Mouse (Mus musculus): ENCODE results near the gene Fgfr2.
A peak's percentile ranks its signal among the peaks of the same experiment; 100 is the strongest.

The Fgfr2 gene

DNA sequence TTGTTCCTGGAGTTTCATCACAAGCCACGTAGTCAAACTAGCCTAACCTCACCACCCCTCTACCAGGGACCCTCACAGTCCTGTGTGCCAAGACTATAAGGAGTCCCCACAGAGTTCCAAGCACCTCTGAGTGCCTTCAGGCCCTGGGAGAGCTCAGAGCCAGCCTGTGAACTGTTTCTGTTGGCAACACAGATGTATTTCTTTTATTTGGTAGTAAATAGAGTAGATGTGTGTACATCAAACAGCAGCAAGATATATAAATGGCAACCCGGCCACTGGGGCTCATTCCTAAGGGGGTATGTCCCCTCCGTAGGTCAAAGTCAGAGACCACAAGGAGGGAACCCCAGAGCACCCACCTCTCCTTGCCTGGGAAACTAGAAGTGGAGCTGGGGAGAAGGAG lies 1574.7 kb downstream of the Fgfr2 start, which contains the start of gene Hmx2:
Hmx2 (plus strand) TSS at position 301 of the 400 bp plus-strand sequence.
- no peak for DNase-seq

DNA sequence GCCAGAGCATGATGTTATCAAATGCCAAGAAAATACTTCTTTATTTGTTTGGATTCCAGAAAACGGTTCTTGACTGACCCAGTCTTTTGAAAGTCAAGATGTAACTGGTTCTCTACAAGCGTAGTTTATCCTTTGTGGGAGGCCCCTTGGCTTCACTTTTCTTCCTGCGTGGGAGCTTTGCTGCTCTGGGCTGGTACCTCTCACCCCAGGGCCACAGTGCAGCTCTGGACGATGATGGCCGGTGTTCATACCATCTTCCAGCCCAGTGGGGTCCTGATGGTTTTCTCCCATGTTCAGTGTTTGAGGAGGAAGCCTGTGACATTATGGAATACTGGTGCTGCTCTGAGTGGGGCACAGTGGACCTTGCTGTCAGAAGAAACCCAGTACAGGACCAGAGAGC lies 1575.7 kb downstream of the Fgfr2 start:
- DNase-seq: no peak

DNA sequence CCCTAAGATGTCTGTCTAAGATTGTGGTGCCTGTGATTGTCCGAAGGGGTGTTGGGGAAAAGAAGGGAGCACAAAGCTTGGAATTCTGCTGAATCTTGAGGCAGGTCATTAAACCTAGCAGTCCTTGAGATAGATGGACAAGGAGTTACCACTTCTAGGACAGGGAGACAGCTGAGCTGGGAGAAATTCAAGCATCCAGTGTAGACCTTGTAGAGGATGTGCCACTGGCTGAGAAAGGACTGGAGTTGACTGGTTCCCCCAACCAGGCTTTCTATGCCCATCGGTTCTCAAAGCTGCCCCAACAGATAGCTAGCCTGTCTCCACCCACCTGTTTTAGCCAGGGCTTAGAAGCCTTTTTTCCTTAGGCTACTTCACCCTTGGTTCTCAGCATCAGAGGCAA lies 1576.7 kb downstream of the Fgfr2 start:
- DNase-seq: no peak

DNA sequence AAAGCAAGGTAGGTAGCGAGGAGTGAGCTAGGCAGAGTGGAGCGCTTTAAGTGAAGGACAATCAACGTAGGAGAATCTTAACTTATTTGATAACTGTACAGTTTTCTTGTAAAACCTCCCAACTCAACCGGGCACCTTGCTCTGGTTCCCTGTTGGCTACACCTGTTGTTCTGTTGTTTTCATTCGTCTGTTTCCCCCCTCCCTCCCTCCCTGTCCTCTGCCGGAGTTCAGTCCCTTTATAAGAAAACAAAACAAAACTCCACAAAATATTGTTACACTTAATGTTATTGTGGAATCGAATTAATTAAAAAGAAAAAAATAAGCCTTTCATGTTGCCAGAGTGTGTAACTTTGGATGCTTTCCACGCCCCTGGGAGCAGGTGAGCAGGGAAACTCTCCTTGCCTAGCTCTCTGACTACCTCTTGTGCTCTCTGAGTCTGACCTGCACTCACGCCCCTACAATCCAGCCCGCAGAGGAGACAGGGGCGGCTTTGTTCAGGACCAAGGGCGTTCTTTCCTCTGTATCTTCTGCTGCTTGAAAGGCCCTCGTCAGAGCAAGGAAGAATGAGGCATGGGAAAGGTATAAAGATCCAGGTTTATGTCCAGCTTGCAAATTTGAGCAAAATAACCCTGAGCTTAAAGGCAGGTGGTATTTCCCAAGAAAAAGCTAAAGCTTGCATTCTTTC lies 1577.3 kb downstream of the Fgfr2 start:
- DNase-seq: no peak

DNA sequence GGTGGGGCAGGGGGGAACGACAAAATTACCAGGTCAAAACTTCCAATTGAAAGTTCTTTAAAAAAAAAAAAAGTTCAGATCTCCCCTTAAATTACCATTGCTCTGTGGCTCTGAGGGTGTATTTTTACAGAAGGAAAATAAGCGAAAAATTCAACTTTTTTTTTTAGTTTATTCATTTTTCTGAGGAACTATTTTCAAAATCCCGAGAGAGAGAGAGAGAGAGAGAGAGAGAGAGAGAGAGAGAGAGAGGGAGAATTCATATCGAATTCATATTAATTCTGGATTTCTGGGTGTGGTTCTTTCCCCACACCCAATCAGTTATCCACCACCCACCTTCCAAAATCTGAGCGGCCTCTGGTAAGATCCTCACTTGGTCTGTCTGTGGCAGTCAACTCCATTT lies 1578.3 kb downstream of the Fgfr2 start:
- DNase-seq: no peak

DNA sequence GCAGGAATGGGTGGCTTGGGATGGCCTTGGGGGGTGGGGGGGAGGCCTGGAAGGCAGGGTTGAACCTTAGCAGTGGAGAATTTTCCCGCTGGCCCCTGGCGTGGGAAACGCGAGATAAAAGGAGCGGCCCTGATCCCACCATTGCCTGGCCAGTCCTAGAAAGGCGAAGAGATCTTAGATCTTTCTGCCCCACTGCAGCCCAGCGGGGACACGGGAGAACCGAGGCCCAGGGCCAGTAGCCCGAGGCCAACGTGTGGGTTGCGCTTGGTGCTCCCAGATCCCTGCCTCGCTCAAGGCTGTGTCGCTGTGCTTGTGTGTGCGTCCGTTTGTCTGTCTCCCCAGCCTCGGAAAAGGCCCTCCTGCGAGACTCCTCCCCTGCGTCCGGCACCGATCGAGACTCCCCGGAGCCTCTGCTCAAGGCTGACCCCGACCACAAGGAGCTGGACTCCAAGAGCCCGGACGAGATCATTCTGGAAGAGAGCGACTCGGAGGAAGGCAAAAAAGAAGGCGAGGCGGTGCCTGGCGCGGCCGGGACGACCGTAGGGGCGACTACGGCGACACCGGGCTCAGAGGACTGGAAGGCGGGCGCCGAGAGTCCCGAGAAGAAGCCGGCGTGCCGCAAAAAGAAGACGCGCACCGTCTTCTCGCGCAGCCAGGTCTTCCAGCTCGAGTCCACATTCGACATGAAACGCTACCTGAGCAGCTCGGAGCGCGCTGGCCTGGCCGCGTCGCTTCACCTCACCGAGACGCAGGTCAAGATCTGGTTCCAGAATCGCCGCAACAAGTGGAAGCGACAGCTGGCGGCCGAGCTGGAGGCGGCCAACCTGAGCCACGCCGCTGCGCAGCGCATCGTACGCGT lies 1579.3 kb downstream of the Fgfr2 start:
- no peak for DNase-seq

DNA sequence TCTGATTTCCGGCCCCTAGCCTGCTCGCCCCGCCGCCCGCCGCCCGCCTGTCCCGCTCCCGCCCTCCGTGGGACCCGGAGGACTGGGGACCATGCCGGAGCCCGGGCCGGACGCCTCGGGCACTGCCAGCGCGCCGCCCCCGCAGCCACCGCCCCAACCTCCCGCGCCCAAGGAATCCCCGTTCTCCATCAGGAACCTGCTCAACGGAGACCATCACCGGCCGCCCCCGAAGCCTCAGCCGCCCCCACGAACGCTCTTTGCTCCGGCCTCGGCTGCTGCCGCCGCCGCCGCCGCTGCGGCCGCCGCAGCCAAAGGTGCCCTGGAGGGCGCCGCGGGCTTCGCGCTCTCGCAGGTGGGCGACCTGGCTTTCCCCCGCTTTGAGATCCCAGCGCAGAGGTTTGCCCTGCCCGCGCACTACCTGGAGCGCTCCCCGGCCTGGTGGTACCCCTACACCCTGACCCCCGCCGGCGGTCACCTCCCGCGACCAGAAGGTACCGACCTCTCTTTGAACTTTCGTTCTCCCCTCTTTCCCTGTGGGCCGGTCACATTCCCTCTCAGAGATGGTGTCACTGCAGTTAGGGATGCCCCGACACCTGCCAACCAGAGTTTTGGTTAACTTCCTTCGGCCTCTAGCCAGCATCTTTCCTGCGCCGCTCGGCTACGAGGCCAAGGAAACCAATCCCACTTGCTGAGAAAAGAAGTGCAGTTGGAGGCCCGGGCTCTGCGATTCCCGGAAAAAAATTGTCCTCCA lies 1580.1 kb downstream of the Fgfr2 start:
- DNase-seq: no peak

DNA sequence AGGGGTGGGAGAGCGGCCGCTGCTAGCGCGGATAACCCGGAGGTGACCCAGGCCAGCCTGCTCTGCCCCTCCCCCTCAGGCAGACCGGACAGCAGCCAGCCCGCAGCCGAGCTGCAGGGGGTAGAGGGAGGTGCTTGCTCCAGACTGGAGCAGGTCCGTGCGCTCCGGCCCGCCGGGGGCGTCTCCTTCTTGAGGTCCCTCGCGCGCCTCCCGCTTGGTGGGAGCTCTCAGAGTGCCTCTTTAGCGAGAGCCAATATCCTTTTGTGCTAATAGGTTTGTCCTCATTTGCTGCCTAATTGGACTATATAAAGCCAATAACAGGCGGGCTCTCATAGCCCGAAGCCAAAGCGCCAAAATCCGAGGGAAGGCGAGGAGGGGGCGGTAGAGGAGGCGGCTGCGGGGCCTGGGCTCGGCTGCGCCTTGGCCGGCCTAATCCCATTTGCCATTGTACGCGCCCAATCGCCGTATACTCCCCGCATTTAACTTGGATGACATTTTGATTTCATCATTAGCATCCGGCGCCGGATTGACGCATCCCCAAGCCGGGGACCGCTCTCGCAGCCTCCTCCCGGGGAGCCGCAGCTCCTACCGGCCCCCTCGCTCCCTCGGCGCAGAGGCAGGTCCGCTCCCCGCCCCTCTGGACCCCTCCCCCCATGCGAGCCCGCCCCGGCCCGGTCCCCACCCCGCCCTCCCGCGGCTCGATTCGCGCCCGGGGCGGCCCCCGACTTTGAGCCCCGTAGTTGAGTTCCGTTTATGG lies 1580.9 kb downstream of the Fgfr2 start, which contains the start of gene Hmx3:
Hmx3 (plus strand) TSS at position 753 of the 757 bp plus-strand sequence.
- DNase-seq: no peak

DNA sequence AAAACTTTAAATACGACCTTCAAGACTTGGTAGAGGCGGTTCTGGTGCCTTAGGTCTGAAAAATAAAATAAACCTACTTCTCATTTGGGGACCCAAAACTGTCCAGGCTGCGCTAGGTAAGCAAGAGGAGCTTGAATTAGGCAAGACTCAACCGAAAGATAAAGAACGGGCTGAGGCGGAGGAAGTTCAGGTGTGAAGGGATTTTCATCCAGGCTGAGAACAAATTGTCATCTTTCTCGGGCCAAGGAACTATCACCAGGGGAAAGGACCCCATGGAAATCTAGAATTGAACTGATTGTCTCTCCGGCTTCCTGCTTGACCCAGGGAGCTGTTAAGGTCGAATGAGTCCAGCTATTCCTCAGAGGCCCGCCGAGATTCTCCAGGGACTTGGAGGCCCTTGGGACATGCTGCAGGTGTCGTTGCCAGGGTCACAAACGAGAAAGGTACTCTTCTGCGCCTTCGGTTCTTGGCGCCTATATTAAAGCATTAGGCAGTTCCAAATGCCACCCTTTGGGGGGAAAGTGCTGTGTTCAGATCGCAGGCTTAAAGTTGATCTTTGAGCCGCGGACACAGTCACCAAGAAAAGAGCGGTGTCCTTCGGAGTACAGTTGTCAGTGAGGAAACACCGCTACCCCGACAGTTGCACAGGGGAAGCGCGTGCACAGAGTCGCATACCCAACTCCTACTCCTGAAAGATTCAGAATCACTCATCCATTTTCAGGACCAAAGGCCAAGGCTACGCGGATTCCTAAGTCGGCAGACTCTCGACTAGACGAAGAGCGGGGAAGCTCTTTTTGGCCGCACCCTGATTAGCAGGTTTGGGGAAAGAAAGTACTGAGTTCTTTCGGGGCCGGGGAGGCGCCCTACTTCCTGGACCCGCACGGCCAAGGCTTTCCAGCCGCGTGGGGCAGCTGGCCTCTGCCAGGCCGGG lies 1581.7 kb downstream of the Fgfr2 start:
- DNase-seq: no peak

DNA sequence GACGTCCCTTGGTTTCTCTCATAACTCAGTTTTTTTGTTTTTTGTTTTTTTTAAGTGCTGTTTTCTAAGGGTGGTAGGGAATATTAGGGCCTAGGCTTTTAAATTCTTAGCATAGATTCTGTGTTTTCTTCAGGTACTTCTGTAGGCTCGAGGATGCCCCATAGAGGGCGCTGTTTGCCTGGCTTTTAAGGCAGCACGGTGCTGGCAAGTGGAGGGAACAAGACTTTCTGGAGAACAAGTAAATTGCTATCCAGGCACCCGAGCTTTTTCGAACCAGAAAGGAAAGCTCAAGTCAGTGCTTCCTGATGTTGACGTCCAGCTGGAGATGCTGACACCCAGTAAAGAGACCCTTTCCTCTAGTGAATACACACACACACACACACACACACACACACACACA lies 1583.2 kb downstream of the Fgfr2 start:
- peak; percentile 80 for DNase-seq

DNA sequence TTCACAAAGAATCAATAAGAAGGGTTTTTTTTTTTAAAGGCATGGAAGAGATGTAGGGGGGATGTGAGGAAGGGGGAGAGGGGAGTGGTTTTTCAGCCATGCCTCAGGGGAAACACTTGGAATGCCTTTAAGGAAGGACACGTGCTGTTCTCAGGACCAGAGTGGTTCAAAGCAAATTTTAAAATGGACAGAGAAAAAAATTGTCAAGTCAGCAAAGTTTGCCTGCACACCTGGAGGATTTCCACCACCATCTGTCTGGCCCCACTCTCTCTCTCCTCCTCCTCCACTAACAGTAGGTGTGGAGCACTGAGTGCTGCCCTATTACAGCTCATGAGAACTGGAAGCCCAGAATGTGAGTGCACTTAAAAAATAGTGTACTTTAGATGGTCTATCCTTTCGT lies 1619.4 kb downstream of the Fgfr2 start:
- DNase-seq: no peak

DNA sequence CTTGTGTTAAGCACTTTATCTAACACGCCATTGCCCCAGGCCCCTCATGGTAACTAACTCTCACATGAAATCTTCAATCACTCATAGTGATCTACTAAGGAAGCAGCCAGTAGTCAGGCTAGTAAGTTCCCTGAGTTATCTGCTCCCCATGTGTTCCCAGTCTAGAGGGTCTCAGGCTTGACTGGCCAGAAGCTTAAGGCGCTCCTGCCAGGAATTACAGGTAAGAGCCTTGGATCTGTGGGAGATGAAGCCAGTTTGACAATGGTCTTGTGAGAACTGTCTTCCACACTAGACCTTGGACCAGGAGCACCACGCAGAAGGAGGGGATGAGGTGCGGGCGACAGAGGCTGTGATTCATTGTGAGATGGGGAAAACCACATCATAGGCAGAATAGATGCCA lies 1644.7 kb downstream of the Fgfr2 start:
- no peak for DNase-seq

DNA sequence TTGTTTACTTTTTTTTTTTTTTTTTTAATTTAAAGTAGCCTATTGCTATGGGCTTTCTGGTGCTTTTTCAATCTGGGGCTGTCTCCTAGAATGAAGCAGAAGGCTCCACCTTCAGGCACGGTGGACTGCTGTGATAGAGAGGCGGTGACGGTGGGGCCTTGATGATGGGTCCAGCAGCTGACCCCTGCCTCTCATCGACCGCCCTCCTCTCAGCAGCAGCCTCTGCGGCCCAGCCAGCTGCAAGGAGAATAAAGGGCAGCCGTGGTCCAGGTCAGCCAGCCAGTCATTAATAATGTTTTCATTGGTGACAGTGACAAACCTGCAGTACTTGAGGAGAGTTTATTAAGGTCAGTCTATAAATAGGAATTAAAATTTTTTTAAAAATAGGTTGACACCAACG lies 1646.0 kb downstream of the Fgfr2 start:
- DNase-seq: no peak

DNA sequence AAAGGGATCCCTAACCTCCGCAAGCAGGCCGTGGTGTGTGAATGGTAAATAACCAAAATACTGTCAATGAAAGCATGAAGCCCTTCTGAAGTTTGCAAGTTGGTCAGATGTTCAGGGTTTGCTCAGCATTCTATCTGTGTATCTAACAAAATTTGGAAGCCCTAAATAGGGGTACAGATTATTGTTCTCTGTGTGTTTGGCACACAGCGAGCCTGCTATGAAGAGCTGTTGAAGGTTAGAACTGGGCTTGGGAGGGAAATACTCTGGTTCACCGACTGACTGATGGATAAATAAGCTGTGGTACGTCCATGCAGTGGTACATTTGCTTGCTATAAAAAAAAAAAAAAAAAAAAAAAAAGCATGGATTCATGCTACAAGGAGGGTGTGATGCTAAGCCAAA lies 1651.6 kb downstream of the Fgfr2 start:
- DNase-seq: no peak

DNA sequence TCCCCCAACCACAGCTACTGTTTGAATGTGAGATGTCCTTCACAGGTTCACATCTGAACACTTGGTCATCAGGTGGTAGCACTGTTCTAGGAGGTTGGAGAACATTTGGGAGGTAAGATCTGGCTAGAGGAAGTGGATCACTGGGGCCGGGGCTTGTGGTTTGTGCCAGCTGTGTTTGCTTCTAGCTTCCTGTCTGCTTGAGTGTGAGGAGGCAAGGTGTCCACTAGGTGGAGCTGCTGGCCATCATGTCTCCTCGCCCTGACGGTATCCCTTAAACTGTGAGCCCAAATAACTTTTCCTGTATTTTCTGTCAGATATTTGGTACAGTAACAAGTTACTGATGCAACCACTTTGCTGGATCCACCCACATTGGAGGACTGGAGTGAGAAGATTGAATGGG lies 1653.6 kb downstream of the Fgfr2 start:
- no peak for DNase-seq

DNA sequence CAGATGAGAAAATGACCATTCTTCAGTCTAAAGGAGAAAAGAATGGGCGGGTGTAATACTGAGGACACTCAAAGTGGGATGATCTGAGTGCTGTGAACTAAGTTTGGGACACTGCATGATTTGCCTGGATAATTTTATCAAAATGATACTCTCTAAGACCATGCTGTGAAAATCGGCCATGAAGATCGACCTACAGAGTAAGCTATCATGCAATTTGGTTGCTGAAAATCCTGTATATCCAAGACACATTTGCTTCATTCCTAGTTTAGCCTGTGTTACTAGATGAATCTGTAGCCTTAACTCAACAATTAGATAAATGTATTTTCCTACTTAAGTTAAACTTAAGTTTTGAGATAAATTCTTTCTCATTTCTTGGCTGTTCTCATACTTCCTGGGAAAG lies 1655.8 kb downstream of the Fgfr2 start:
- DNase-seq: no peak

DNA sequence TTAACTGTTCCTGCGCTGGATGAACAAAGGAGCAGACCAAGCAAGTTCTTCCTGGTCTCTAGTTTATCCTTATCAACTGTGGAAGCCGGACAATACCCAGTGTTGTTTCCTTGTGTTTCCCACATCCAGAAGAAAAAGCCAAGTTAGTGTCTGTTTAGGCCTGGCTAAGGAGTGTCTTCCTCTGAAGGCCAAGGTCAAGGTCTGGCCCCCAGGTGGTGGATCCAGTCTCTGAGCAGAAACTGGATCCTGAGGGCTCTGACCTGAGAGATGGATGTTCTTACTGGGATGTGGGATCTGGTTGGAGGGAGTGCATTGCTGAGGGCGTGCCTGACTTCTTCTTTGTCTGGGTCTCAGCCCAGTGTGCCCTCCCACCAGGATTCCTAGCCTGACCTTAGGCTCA lies 1657.4 kb downstream of the Fgfr2 start:
- no peak for DNase-seq

DNA sequence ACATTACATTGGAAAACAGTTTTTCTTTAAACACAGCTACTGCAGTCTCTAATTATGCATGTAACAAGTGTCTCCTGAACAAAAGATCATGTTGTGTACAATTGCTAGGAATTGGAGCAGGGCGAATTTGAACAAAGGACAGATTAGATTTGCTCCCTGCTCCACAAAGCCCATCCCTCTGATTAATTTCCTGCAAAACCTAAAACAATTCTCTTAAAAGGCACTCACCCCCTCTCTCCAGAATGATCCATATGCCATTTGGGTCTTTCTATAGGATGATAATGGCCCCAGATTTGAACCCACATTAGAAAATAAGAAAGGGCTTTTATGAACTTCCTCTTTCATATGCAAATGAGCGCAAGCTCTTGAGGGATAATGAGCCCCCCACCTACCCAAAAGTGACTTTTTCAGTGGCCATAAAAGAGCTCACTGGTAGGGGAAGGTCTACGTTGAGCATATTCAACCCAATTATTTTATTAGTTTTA lies 1658.0 kb downstream of the Fgfr2 start:
- no peak for DNase-seq

DNA sequence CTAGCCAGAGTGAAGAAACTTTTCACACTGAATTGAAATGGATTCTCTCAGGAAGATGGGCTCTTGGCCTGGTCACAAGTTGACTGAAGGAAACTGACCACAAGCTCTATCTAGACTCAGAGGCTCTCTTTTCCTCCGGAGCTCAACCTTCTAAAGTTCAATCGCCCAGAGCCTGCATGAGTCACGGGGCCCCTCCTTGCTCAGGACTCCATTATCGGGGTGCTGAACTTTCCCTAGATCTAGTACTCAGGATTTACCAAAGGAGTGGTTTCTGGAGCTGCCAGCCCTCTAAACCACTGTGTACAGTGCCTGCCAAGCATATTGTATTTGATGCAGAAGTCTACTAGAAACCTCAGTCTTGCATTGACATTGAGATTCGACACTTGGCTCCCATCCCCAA lies 1666.4 kb downstream of the Fgfr2 start:
- DNase-seq: no peak

DNA sequence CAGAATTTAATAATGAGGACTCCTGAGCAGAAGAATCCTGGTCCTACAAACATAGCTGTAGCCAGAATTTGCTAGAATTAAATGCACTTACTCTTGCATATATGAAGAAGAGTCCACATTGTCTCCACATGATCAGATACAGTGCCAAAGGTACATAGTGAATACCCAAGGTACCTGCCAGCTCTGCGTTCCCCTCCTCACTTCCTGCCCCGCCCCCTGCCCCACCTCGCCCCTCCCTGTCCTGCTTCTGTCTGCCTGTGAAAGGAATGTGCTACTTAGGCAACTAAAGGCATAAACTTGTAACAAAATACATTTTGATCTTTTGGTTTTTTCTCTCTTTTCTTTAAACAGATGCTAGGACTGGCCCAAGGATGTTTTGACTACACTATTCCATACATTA lies 1686.1 kb downstream of the Fgfr2 start:
- DNase-seq: no peak

DNA sequence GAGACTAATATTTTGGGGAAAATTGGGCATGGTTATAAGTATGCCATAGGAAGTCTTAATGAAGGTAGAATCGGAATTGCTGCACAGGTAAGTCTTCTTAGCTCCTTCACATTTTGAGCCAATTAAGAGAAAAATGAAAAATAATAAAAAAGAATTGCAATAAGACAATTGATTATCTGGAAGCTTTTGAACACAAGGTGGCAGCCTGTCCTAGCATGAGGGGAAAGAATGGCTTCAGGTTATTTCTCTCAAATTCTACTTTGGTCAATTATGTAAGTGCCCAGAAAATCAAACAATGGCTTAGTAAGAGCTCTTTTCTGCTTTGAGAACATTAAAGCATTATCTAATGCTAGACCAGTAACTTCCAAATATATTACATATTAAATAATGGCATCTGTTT lies 1688.9 kb downstream of the Fgfr2 start:
- no peak for DNase-seq

DNA sequence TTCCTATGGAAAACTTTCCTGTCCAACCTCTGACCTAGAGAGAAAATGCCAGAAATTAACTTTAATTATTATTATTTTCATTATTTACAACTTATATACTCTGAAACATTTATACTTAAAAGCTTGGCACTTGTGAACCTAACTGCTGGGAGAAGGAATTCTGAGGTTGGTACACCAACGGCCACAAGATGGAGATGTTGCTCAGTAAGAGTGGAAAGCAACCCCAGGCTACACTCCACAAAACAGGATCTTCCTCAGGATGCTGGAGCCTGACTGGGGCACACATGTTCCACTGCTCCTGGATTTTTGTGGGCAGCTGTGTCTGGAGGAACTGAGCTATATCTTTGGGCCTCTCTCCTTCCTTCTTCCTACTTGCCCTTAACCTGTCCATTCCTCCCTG lies 1690.9 kb downstream of the Fgfr2 start:
- peak; percentile 8 for DNase-seq
